Mouse (Mus musculus) midbrain, embryonic 11.5 days (tissue): ENCODE measurements around the gene Ulk4. TPM values are rescaled to one million over a fixed set of nuclear protein-coding genes. Genes with fewer than 3 reads are reported as not detected.

ENCODE experiments used
- ATAC-seq: fragments of 200-750 bp; cut with Nextera tagmentation; 2 replicates; pipeline ENCODE4 v1.8.0; 2017; ENCODE audit warnings: moderate TSS enrichment, moderate library complexity; ENCODE audit not compliant: low FRiP score
- DNase-seq: peaks from one replicate; pipeline ENCODE4 v3.0.0; 2015; ENCODE audit warnings: low spot score; ENCODE audit errors: missing footprints
- H3K27ac ChIP-seq: fragments of 300-500 bp; sonication (generic); 2 replicates; pipeline ENCODE4 v1.5.1; 2014; ENCODE audit warnings: low read depth, low read length
- H3K27me3 ChIP-seq: fragments of 300-500 bp; sonication (generic); 2 replicates; pipeline ENCODE4 v1.6.1; 2014; ENCODE audit warnings: mild to moderate bottlenecking, low read length, moderate library complexity, mixed read lengths; ENCODE audit not compliant: control insufficient read depth, insufficient read depth
- H3K36me3 ChIP-seq: fragments of 300-500 bp; sonication (generic); 2 replicates; pipeline ENCODE4 v1.6.1; 2014; ENCODE audit warnings: mild to moderate bottlenecking, low read length, moderate library complexity, mixed read lengths; ENCODE audit not compliant: control insufficient read depth, insufficient read depth
- H3K4me1 ChIP-seq: fragments of 300-500 bp; sonication (generic); 2 replicates; pipeline ENCODE4 v1.6.1; 2014; ENCODE audit warnings: low read length; ENCODE audit not compliant: control insufficient read depth, insufficient read depth
- H3K4me2 ChIP-seq: fragments of 300-500 bp; sonication (generic); 2 replicates; pipeline ENCODE4 v1.6.1; 2014; ENCODE audit warnings: mild to moderate bottlenecking, moderate library complexity
- H3K4me3 ChIP-seq: fragments of 300-500 bp; sonication (generic); 2 replicates; pipeline ENCODE4 v1.5.1; 2014; ENCODE audit warnings: low read depth, low read length
- H3K9ac ChIP-seq: fragments of 300-500 bp; sonication (generic); 2 replicates; pipeline ENCODE4 v1.6.1; 2014; ENCODE audit warnings: low read length
- H3K9me3 ChIP-seq: fragments of 300-500 bp; sonication (generic); 2 replicates; pipeline ENCODE4 v1.6.1; 2016; ENCODE audit warnings: low read length; ENCODE audit not compliant: control insufficient read depth
- WGBS: fragments of 180-500 bp; shearing (Covaris S2); extraction: QIAGEN DNeasy Blood & Tissue Kit; methylation state at CpG from one replicate; pipeline ENCODE4 v1.1.7; 2014; 5-methylcytosine and 5-hydroxymethylcytosine counted together
- polyA plus RNA-seq: library from polyadenylated mRNA; unstranded; fragments of >200 nt; fragmentation: Nextera tagmentation; extraction: Ambion mirVana; gene quantifications from 2 replicates; pipeline ENCODE4 v1.2.1, GENCODE M21; 2014

The Ulk4 gene
- polyA plus RNA-seq, 1 experiment from 2014 or later: 210 TPM

DNA sequence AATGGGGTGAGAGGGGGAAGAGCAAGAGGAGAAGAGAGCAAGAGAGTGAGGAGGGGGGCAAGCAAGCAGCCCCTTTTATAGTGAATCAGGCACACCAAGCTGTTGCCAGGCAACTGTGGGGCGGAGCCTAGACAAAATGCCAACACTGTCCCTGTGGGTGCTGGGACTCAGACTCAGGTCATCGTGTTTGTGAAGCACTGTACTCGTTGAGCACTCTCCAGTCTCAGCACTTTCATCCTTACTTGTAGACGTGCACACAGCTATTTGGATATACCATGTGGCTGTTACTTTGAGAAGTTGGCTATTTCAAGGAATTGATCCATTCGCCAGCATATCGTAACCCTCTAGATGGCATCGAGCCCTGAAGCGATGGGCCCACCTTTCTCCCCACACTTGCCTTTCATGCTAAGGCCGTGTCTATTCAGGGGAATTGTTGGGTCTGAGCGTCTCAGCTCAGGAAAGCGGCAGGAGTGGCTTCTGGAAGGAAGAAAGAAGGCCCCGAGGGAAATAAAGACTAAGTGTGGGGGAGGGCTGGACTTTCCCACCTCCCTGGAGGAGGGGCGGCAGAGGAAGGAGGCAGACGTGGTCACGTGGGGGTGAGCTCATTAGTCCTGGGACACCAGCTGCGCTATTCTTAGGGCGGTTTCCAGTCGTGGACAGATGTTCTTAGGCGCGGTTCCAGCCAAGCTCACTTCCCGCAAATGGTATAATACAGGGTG, 36.8 kb upstream of the Ulk4 start:
- Histone ChIP-seq H3K4me3 (peak overlapping the region; percentile 26), H3K27me3 (no peaks in the 10 kb centered on the region), H3K4me2 (peak overlapping the region; percentile 60), H3K36me3 (peaks cover 4% of the 10 kb centered on the region; the same call in 1 of the 2 replicates), H3K27ac (peak overlapping the region; percentile 94), H3K4me1 (peaks cover 61% of the 10 kb centered on the region), H3K9ac (peak overlapping the region; percentile 54; the same call in 1 of the 2 replicates), H3K9me3 (no peaks in the 10 kb centered on the region)
- under 1% methylated on average over 21 of the region's 21 CpGs for WGBS
- ATAC-seq: peak; percentile 82
- DNase-seq: peak; percentile 98

DNA sequence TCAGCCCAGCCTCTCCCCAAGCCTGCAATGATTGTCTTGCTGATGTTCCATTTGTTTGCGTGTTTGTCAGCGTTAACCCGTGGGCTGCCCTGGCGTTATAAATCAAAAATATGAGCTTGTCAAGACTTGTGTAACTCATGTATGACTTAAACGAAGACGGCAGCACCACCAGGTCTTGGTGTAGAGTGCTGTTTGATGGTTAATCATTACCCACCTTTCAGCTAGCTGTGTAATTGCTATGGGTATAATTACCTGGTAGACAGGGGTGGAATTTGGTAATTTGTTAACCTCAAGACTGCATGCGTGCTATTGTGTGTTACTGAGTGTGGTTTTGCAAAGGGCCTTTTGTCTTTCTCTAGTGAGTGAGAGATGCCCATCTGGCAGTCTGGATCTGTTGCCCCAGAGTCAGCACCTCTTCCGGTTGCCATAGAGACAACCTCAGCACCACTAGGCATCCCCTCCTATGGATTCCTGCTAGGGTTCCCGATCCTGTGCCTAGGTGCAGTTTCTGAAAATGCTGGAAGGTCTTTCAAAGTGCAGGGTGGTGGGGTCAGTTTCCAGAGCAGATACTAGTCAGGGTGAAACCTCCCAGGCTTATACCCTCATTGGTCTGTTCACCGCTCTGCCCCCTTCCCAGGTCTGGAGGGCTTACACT, 35.4 kb upstream of the Ulk4 start:
- H3K4me2 ChIP-seq: peak overlapping the region; percentile 16; the same call in 1 of the 2 replicates
- ATAC-seq: peak; percentile 36
- no peaks in the 10 kb centered on the region for H3K27me3 ChIP-seq
- no peaks in the 10 kb centered on the region for H3K9me3 ChIP-seq
- H3K9ac ChIP-seq: peak overlapping the region; percentile 48; the same call in 1 of the 2 replicates
- WGBS: 49% methylated on average over 10 of the region's 10 CpGs
- H3K4me1 ChIP-seq: peaks cover 60% of the 10 kb centered on the region
- H3K36me3 ChIP-seq: no peaks in the 10 kb centered on the region
- DNase-seq: peak; percentile 92
- H3K4me3 ChIP-seq: no peak overlapping the region
- peak overlapping the region; percentile 94 for H3K27ac ChIP-seq

DNA sequence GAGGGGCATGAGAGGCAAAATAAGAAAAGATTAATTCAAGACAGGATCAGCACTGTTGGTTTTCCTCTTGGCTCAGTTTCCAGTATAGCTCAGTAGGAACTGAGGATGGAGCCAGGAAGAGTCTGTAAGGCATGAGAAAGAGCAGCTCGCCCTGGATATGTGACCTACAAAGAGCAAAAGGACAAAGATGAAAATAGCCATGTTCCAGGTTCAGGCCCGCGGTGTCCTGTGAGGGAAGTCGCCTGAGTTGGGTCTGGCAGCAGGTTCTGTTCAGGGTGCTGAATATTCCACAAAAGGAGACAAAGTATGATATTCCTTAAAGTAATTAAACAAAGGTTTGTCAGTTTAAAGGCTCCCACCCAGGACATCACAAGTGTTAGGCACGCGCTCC, 34.8 kb upstream of the Ulk4 start:
- no peaks in the 10 kb centered on the region for H3K9me3 ChIP-seq
- WGBS: 83% methylated on average over 6 of the region's 6 CpGs
- peaks cover 56% of the 10 kb centered on the region for H3K4me1 ChIP-seq

DNA sequence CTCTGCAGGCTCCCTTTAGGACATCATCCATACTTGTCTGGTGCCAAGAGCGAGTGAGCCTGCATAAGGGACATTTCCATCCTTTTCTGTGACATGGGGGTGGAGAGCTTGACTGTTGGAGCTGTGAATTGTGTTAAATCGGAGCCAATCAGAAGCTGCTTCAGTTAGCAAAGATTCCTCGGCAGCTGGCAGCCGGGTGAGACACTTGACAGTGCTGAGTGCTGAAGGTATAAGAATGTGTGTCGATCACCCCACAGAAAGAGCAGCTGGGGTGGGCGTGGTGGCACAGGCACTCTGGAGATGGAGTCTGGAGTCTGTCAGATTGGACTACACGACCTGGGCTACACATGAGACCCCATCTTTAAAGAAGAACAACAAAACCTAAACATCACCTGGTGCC, 33.5 kb upstream of the Ulk4 start:
- H3K4me1 ChIP-seq: peaks cover 47% of the 10 kb centered on the region
- no peak overlapping the region for H3K27ac ChIP-seq
- no peak for DNase-seq
- no peak overlapping the region for H3K9ac ChIP-seq
- no peak for ATAC-seq
- H3K4me3 ChIP-seq: no peak overlapping the region
- H3K36me3 ChIP-seq: no peaks in the 10 kb centered on the region
- no peak overlapping the region for H3K4me2 ChIP-seq
- H3K27me3 ChIP-seq: no peaks in the 10 kb centered on the region
- no peaks in the 10 kb centered on the region for H3K9me3 ChIP-seq
- WGBS: 78% methylated on average over 7 of the region's 7 CpGs

More for the DNA sequence above, 34.8 kb upstream of the Ulk4 start:
- no peaks in the 10 kb centered on the region for H3K36me3 ChIP-seq
- H3K27ac ChIP-seq: peak overlapping the region; percentile 94
- peak; percentile 88 for DNase-seq
- H3K9ac ChIP-seq: no peak overlapping the region
- ATAC-seq: no peak
- H3K27me3 ChIP-seq: no peaks in the 10 kb centered on the region
- H3K4me2 ChIP-seq: no peak overlapping the region
- H3K4me3 ChIP-seq: no peak overlapping the region

DNA sequence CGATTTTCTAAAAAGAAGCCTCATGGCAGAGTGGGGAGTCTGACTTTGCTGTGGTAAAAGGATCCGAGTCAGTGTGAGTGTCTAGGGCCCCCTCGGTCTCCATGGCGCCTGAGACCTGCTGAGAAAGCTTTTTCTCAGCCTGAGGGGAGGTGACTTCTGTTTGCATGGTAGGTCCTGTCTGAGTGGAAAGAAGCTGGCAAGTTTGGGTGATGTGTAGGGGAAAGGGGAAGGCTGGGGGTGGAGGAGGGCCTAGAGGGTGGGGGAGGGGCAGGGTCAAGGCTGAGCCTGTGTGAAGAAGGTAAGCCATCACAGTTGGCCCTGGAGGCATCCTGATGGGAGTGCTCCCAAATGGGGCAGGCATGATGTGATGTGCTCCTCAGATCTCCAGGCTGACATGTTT, 32.3 kb upstream of the Ulk4 start:
- no peaks in the 10 kb centered on the region for H3K9me3 ChIP-seq
- H3K36me3 ChIP-seq: no peaks in the 10 kb centered on the region
- no peak for DNase-seq
- WGBS: 29% methylated on average over 4 of the region's 4 CpGs
- no peak overlapping the region for H3K4me2 ChIP-seq
- H3K9ac ChIP-seq: no peak overlapping the region
- H3K4me3 ChIP-seq: no peak overlapping the region
- no peak for ATAC-seq
- no peak overlapping the region for H3K27ac ChIP-seq
- peaks cover 40% of the 10 kb centered on the region for H3K4me1 ChIP-seq
- H3K27me3 ChIP-seq: no peaks in the 10 kb centered on the region

DNA sequence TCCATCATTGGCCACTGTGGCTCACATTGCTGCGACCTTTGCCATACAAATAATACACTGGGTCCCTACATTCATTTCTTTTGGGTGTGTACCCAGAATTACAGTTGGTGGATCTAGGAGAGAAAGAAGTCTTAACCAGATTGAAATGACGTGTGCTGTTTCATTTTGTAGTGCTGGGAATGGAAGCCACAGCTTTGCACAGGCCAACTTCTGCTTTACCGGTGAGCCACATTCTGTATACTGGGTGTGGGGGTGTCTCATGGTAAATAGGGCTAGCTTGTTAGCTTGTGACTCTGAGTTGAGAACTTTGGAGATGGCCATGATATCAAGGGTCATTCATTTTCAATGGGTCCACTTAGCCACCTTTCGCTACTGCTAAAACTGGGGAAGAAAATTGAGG, 28.5 kb upstream of the Ulk4 start:
- no peak overlapping the region for H3K9ac ChIP-seq
- WGBS: 96% methylated on average over 4 of the region's 4 CpGs
- no peaks in the 10 kb centered on the region for H3K36me3 ChIP-seq
- ATAC-seq: no peak
- H3K4me2 ChIP-seq: no peak overlapping the region
- no peak overlapping the region for H3K4me3 ChIP-seq
- DNase-seq: no peak
- H3K27ac ChIP-seq: no peak overlapping the region
- no peaks in the 10 kb centered on the region for H3K27me3 ChIP-seq
- peaks cover 36% of the 10 kb centered on the region for H3K4me1 ChIP-seq
- H3K9me3 ChIP-seq: no peaks in the 10 kb centered on the region

DNA sequence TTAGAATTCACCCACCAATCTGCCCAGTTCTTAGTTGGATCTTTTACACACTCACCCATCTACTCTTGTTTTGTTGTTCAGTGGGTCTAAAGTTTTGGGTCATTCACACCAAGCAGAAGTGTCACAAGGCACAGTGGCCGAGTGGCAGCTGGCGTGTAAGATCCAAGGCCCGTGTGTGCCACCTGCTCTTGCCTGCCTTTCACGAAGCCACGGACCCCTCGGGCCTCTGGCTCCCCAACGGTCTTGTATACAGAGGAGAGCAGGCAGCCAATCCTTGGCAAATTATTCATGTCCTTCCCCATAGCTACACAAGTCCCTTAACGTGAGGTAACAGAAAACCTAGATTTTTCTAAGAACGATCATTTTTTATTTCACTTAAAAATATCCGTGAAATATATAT, 27.5 kb upstream of the Ulk4 start:
- peak overlapping the region; percentile 12; the same call in 1 of the 2 replicates for H3K27ac ChIP-seq
- H3K9me3 ChIP-seq: no peaks in the 10 kb centered on the region
- peaks cover 42% of the 10 kb centered on the region for H3K4me1 ChIP-seq
- H3K27me3 ChIP-seq: no peaks in the 10 kb centered on the region
- no peak for ATAC-seq
- 57% methylated on average over 10 of the region's 10 CpGs for whole genome bisulfite sequencing
- DNase-seq: no peak
- H3K4me3 ChIP-seq: no peak overlapping the region
- H3K9ac ChIP-seq: no peak overlapping the region
- H3K4me2 ChIP-seq: no peak overlapping the region
- no peaks in the 10 kb centered on the region for H3K36me3 ChIP-seq

DNA sequence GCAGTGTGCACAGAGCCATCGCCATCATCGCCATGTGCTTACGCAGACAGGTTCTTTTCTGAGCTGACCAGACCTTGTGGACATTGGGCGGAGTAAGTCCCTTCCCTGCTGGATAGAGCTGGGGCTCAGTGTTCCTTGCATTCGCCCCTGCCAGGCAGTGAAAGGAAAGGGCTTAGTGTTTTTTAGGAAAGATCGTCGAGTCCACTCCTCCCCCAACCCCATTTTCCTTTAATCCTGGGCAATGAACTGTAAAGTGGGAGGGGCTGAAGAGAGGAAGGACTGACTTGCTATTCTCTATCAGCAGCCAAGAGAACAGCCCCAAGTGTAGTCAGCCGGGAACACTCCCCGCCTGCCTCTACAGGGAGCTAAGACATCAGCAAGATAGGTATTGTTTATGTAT, 26.8 kb upstream of the Ulk4 start:
- Histone ChIP-seq H3K4me2 (peak overlapping the region; percentile 23; the same call in 1 of the 2 replicates), H3K9me3 (no peaks in the 10 kb centered on the region), H3K9ac (0 out of 2 replicates have a peak overlapping the region, but pooled peaks have one; percentile 0), H3K4me1 (peaks cover 44% of the 10 kb centered on the region), H3K4me3 (no peak overlapping the region), H3K27me3 (no peaks in the 10 kb centered on the region), H3K36me3 (no peaks in the 10 kb centered on the region), H3K27ac (peak overlapping the region; percentile 76)
- ATAC-seq: peak; percentile 60
- 17% methylated on average over 9 of the region's 9 CpGs for WGBS
- peak; percentile 94 for DNase-seq

DNA sequence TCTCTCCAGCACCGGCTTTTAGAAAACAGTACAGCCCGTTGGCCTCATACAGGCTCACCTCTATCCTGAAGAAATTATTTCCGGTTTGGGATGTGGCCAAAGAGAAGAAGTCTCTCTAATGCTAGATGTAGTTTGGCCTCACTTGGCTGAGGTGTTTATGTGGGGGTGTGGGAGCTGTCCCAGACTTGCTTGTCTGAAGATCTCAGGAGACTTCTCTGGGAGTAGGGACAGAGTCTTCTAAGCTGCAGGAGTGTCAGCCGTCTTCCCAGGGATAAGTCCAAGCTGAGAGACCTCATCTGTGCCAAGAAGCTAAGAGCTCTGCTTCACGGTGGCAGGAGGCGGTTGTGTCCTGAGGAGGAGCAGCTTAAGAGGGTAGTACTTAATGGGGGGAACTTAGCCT, 26.1 kb upstream of the Ulk4 start:
- Histone ChIP-seq H3K36me3 (no peaks in the 10 kb centered on the region), H3K27me3 (no peaks in the 10 kb centered on the region), H3K27ac (peak overlapping the region; percentile 76), H3K4me3 (no peak overlapping the region), H3K4me2 (peak overlapping the region; percentile 23; the same call in 1 of the 2 replicates), H3K4me1 (peaks cover 51% of the 10 kb centered on the region), H3K9me3 (no peaks in the 10 kb centered on the region), H3K9ac (peak overlapping the region; percentile 20)
- ATAC-seq (no peak), DNase-seq (no peak)
- WGBS: 46% methylated on average over 6 of the region's 6 CpGs
